Comparison of ENCODE assay signal across 8 mouse cellular contexts in genomic region chr7:127614091-127614490, GRCm38 (mm10). TPM values are rescaled to one million over a fixed set of nuclear protein-coding genes. Genes with fewer than 3 reads are reported as not detected.
DNase-seq lines count a peak whose midpoint lies in the region; ATAC-seq lines count a peak whose summit lies in the region.

No protein-coding gene starts in this region.

- peak overlapping the region; percentile 89 for H3K9ac ChIP-seq in hindbrain, embryonic 15.5 days
- peak overlapping the region; percentile 97 for H3K9ac ChIP-seq in midbrain, embryonic 13.5 days (replicated peaks)

- peak overlapping the region; percentile 71 for H3K4me2 ChIP-seq in hindbrain, embryonic 15.5 days
- peak overlapping the region; percentile 88 for H3K4me2 ChIP-seq in midbrain, embryonic 13.5 days (replicated peaks)

- DNase-seq in kidney, adult 11 months: peak; percentile 46
- DNase-seq in kidney, adult 18-20 months: no peak
- DNase-seq in ovary, adult 18-20 months (ENCODE audit: low spot score): no peak
- no peak for DNase-seq in right cerebral cortex, postnatal 36 days (ENCODE audit: low spot score in 2 of 2)
- no peak for DNase-seq in ovary, postnatal 10 days (ENCODE audit: low spot score)

- WGBS in hindbrain, embryonic 15.5 days: 21% methylated on average over 8 of the region's 8 CpGs
- WGBS in midbrain, embryonic 13.5 days: 21% methylated on average over 8 of the region's 8 CpGs

- peak overlapping the region; percentile 41 for H3K27ac ChIP-seq in brown adipose tissue, adult 24 weeks (replicated peaks; ENCODE audit: low read depth, low read length)
- H3K27ac ChIP-seq in hindbrain, embryonic 15.5 days (replicated peaks): no peak overlapping the region
- H3K27ac ChIP-seq in midbrain, embryonic 13.5 days: peak overlapping the region; percentile 92

- no peak for ATAC-seq in hindbrain, embryonic 15.5 days (ENCODE audit: low FRiP score, low read depth)
- no peak for ATAC-seq in midbrain, embryonic 13.5 days

- peak overlapping the region; percentile 95 for H3K4me3 ChIP-seq in brown adipose tissue, adult 24 weeks (ENCODE audit: insufficient read depth, low read depth, low read length)
- H3K4me3 ChIP-seq in hindbrain, embryonic 15.5 days: peak overlapping the region; percentile 99
- peak overlapping the region; percentile 100 for H3K4me3 ChIP-seq in midbrain, embryonic 13.5 days (replicated peaks)

- peaks cover 7% of the 10 kb centered on the region; the same call in 1 of the 2 replicates for H3K4me1 ChIP-seq in brown adipose tissue, adult 24 weeks (ENCODE audit: control insufficient read depth, insufficient read depth, insufficient read length, low read length)
- peaks cover 34% of the 10 kb centered on the region for H3K4me1 ChIP-seq in hindbrain, embryonic 15.5 days (replicated peaks)
- H3K4me1 ChIP-seq in midbrain, embryonic 13.5 days (replicated peaks): peaks cover 36% of the 10 kb centered on the region

- no peaks in the 10 kb centered on the region for H3K27me3 ChIP-seq in hindbrain, embryonic 15.5 days
- no peaks in the 10 kb centered on the region for H3K27me3 ChIP-seq in midbrain, embryonic 13.5 days

- no peaks in the 10 kb centered on the region for H3K9me3 ChIP-seq in hindbrain, embryonic 15.5 days
- H3K9me3 ChIP-seq in midbrain, embryonic 13.5 days: no peaks in the 10 kb centered on the region

- H3K36me3 ChIP-seq in hindbrain, embryonic 15.5 days: peaks cover 35% of the 10 kb centered on the region
- peaks cover 41% of the 10 kb centered on the region for H3K36me3 ChIP-seq in midbrain, embryonic 13.5 days

RNA-seq across cellular contexts. Expression of gene Zfp629, which starts 1.5 kb away (rescaled TPM):
- polyA plus RNA-seq in brown adipose tissue, adult 24 weeks (2012; ENCODE audit: insufficient read depth, insufficient read length, missing spikeins): 6.6 and 7.5 TPM in 2 replicates
- 18.7 and 19.1 TPM in 2 replicates for polyA plus RNA-seq in hindbrain, embryonic 15.5 days (2015; fragmentation: Nextera tagmentation; extraction: Ambion mirVana)
- 30.8 and 32.5 TPM in 2 replicates for polyA plus RNA-seq in midbrain, embryonic 13.5 days (2015; fragmentation: Nextera tagmentation; extraction: Ambion mirVana)

RNA-seq across cellular contexts. Expression of gene Rnf40, which starts 25.5 kb away (rescaled TPM):
- 14.7 and 19.4 TPM in 2 replicates for polyA plus RNA-seq in brown adipose tissue, adult 24 weeks (2012; ENCODE audit: insufficient read depth, insufficient read length, missing spikeins)
- 41.4 and 44.9 TPM in 2 replicates for polyA plus RNA-seq in hindbrain, embryonic 15.5 days (2015; fragmentation: Nextera tagmentation; extraction: Ambion mirVana)
- polyA plus RNA-seq in midbrain, embryonic 13.5 days (2015; fragmentation: Nextera tagmentation; extraction: Ambion mirVana): 53.3 and 54.4 TPM in 2 replicates

RNA-seq across cellular contexts. Expression of gene Ccdc189, which starts 25.7 kb away (rescaled TPM):
- polyA plus RNA-seq in brown adipose tissue, adult 24 weeks (2012; ENCODE audit: insufficient read depth, insufficient read length, missing spikeins): 4.5 and 6.0 TPM in 2 replicates
- 10.1 and 12.2 TPM in 2 replicates for polyA plus RNA-seq in hindbrain, embryonic 15.5 days (2015; fragmentation: Nextera tagmentation; extraction: Ambion mirVana)
- polyA plus RNA-seq in midbrain, embryonic 13.5 days (2015; fragmentation: Nextera tagmentation; extraction: Ambion mirVana): 13.0 and 14.5 TPM in 2 replicates

RNA-seq across cellular contexts. Expression of gene Phkg2, which starts 41.0 kb away (rescaled TPM):
- 15.9 and 17.1 TPM in 2 replicates for polyA plus RNA-seq in brown adipose tissue, adult 24 weeks (2012; ENCODE audit: insufficient read depth, insufficient read length, missing spikeins)
- 59.3 and 59.4 TPM in 2 replicates for polyA plus RNA-seq in hindbrain, embryonic 15.5 days (2015; fragmentation: Nextera tagmentation; extraction: Ambion mirVana)
- 59.4 and 63.2 TPM in 2 replicates for polyA plus RNA-seq in midbrain, embryonic 13.5 days (2015; fragmentation: Nextera tagmentation; extraction: Ambion mirVana)

RNA-seq across cellular contexts. Expression of gene Tmem265, which starts 52.9 kb away (rescaled TPM):
- polyA plus RNA-seq in brown adipose tissue, adult 24 weeks (2012; ENCODE audit: insufficient read depth, insufficient read length, missing spikeins): 2.0 TPM in 1 of 2 replicates, not detected in the other
- polyA plus RNA-seq in hindbrain, embryonic 15.5 days (2015; fragmentation: Nextera tagmentation; extraction: Ambion mirVana): 7.6 and 10.3 TPM in 2 replicates
- 6.3 and 8.3 TPM in 2 replicates for polyA plus RNA-seq in midbrain, embryonic 13.5 days (2015; fragmentation: Nextera tagmentation; extraction: Ambion mirVana)
